ENCODE assay signal across 8 mouse cellular contexts in the genomic region with DNA sequence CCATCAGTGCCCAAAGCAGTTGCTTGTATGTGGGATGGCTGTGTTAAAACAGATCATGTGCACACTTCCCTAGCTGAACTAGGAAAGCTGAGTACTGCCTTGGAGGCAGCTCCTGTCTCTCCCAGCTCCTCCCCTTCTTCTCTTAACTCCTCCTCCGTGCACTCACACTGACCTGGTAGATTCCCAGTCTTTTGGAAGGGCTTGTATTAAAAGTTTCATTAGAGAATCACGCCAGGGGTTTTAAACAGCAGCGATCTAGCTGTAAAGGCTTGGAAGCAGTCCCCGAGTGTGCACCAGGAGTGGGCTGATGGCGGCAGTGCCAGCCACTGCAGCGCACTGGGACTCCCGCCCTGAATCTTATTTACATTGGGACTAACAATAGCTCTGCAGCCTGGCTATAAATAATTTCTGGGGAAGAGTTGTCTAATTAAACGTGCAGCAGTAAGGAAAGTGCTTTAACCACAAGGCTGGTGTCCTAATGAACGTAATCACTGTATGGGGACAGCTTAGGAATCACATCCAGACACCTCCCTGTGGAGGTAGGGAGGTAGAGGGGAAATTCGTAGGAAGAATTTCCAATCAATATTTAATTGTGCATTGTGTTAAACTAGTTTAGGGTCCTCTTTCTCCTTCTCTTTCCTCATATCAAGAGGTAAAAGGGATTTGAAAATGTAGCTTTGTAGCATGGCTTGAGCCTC.
A peak's percentile ranks its signal among the peaks of the same experiment; 100 is the strongest.
DNase-seq lines count a peak whose midpoint lies in the region; ATAC-seq and TF ChIP-seq lines count a peak whose summit lies in the region.

No protein-coding gene starts in this region.

- no peaks in the 10 kb centered on the region for H3K36me3 ChIP-seq in lung, embryonic 15.5 days
- no peaks in the 10 kb centered on the region for H3K36me3 ChIP-seq in forebrain, postnatal 0 days (ENCODE audit: insufficient read depth)
- H3K36me3 ChIP-seq in neural tube, embryonic 15.5 days: no peaks in the 10 kb centered on the region

- peaks cover 4% of the 10 kb centered on the region; the same call in 1 of the 2 replicates for H3K4me1 ChIP-seq in lung, embryonic 15.5 days
- H3K4me1 ChIP-seq in forebrain, postnatal 0 days (ENCODE audit: insufficient read depth): peaks cover 9% of the 10 kb centered on the region
- H3K4me1 ChIP-seq in neural tube, embryonic 15.5 days: peaks cover 15% of the 10 kb centered on the region

- H3K4me3 ChIP-seq in lung, embryonic 15.5 days: no peak overlapping the region
- 0 out of 2 replicates have a peak overlapping the region, but pooled peaks have one; percentile 11 for H3K4me3 ChIP-seq in forebrain, postnatal 0 days (ENCODE audit: low read depth, low read length)
- 0 out of 2 replicates have a peak overlapping the region, but pooled peaks have one; percentile 3 for H3K4me3 ChIP-seq in neural tube, embryonic 15.5 days (replicated peaks)

- no peak for TF ChIP-seq CTCF in forebrain, postnatal 0 days (IDR thresholded peaks at IDR 0.05; ENCODE audit: low read depth)

- no peak overlapping the region for H3K9ac ChIP-seq in lung, embryonic 15.5 days
- H3K9ac ChIP-seq in forebrain, postnatal 0 days: peak overlapping the region; percentile 19; the same call in 1 of the 2 replicates
- peak overlapping the region; percentile 24; the same call in 1 of the 2 replicates for H3K9ac ChIP-seq in neural tube, embryonic 15.5 days (replicated peaks)

- no peaks in the 10 kb centered on the region for H3K9me3 ChIP-seq in lung, embryonic 15.5 days
- no peaks in the 10 kb centered on the region for H3K9me3 ChIP-seq in forebrain, postnatal 0 days (ENCODE audit: low read length)
- H3K9me3 ChIP-seq in neural tube, embryonic 15.5 days (replicated peaks): no peaks in the 10 kb centered on the region

- no peak overlapping the region for H3K27ac ChIP-seq in lung, embryonic 15.5 days
- H3K27ac ChIP-seq in forebrain, postnatal 0 days (ENCODE audit: low read depth, low read length): no peak overlapping the region
- H3K27ac ChIP-seq in neural tube, embryonic 15.5 days (replicated peaks): peak overlapping the region; percentile 56

- H3K4me2 ChIP-seq in lung, embryonic 15.5 days: peak overlapping the region; percentile 40
- peak overlapping the region; percentile 35 for H3K4me2 ChIP-seq in forebrain, postnatal 0 days (ENCODE audit: low read depth)
- peak overlapping the region; percentile 32 for H3K4me2 ChIP-seq in neural tube, embryonic 15.5 days

- ATAC-seq in lung, embryonic 15.5 days (ENCODE audit: borderline replicate concordance, extremely low read depth, low FRiP score, low TSS enrichment): peak; percentile 78; the same call in 1 of the 2 replicates
- ATAC-seq in forebrain, postnatal 0 days: peak; percentile 54
- peak; percentile 90 for ATAC-seq in neural tube, embryonic 15.5 days (ENCODE audit: low FRiP score)
- no peak for ATAC-seq in inflammation-experienced regulatory T-cells, adult 6 months

- no peaks in the 10 kb centered on the region for H3K27me3 ChIP-seq in lung, embryonic 15.5 days
- H3K27me3 ChIP-seq in forebrain, postnatal 0 days (ENCODE audit: insufficient read depth, low read length): no peaks in the 10 kb centered on the region
- no peaks in the 10 kb centered on the region for H3K27me3 ChIP-seq in neural tube, embryonic 15.5 days (replicated peaks)

- no peak for DNase-seq in lung, adult 18-20 months
- DNase-seq in forebrain, postnatal 0 days: peak; percentile 65
- peak; percentile 39 for DNase-seq in layer of hippocampus, adult 11-12 months (ENCODE audit: low spot score)
- no peak for DNase-seq in adrenal gland, postnatal 10 days
- no peak for DNase-seq in thymus, postnatal 4 days

- WGBS in lung, embryonic 15.5 days: 19% methylated on average over 10 of the region's 10 CpGs
- 7% methylated on average over 10 of the region's 10 CpGs for WGBS in forebrain, postnatal 0 days
- 6% methylated on average over 10 of the region's 10 CpGs for WGBS in neural tube, embryonic 15.5 days

Comparison
In these comparisons a context has a peak if more than half of its experiments do, and no peak if none do; other contexts are left out.
1. DNase-seq: peak in forebrain, postnatal 0 days (single experiment) and layer of hippocampus, adult 11-12 months (single experiment); none in lung, adult 18-20 months (0 of 2), adrenal gland, postnatal 10 days (single experiment) and thymus, postnatal 4 days (single experiment).
2. Peak in every context shown above with its lines, with median percentiles within 50 percentile points of each other: H3K4me2 ChIP-seq.